Mouse (Mus musculus): ENCODE measurements around the gene Slc25a31.

- TF ChIP-seq HCFC1 (IDR thresholded peaks at IDR 0.05; ENCODE audit: low read depth, low read length) (no peak), CTCF (conservative IDR thresholded peaks at IDR 0.05 in 1 of 2, IDR thresholded peaks at IDR 0.05 in 1 of 2; ENCODE audit: low read depth in 2 of 2, low read length in 2 of 2) (no peak)
Observed at GRCm38 (mm10) chr3:40716056-40716455, 7.4 kb downstream of the Slc25a31 start.
